Mouse (Mus musculus) E14TG2a.4 (cell line): Measurements from ENCODE around the gene Ubr4.
A peak's percentile ranks its signal among the peaks of the same experiment; 100 is the strongest.

Experiments used
- H3K27me3 ChIP-seq: 2 replicates; pipeline ENCODE4 v1.6.1; 2014; ENCODE audit warnings: low read length, control low read depth; ENCODE audit not compliant: insufficient read depth
- H3K36me3 ChIP-seq: 2 replicates; pipeline ENCODE4 v1.6.1; 2014; ENCODE audit warnings: low read length, control low read depth; ENCODE audit not compliant: insufficient read depth
- H3K4me1 ChIP-seq: replicated peaks from 2 replicates; pipeline ENCODE4 v1.6.1; 2014; ENCODE audit warnings: low read depth, low read length, control low read depth
- H3K4me3 ChIP-seq: replicated peaks from 2 replicates; pipeline ENCODE4 v1.5.1; 2014; ENCODE audit warnings: mild to moderate bottlenecking, low read length
- H3K9me3 ChIP-seq: 2 replicates; pipeline ENCODE4 v1.6.1; 2014; ENCODE audit warnings: low read length, control low read depth
- CTCF ChIP-seq: conservative IDR thresholded peaks from 2 replicates; pipeline ENCODE4 v1.5.1; 2014; ENCODE audit warnings: low read length
- NANOG ChIP-seq: IDR thresholded peaks from 2 replicates; pipeline ENCODE4 v1.6.1; 2014; ENCODE audit warnings: borderline replicate concordance, low read length, mixed read lengths
- POU5F1 ChIP-seq: IDR thresholded peaks from 2 replicates; pipeline ENCODE4 v1.6.1; 2014; ENCODE audit warnings: low read length, borderline replicate concordance

Ubr4 gene

DNA sequence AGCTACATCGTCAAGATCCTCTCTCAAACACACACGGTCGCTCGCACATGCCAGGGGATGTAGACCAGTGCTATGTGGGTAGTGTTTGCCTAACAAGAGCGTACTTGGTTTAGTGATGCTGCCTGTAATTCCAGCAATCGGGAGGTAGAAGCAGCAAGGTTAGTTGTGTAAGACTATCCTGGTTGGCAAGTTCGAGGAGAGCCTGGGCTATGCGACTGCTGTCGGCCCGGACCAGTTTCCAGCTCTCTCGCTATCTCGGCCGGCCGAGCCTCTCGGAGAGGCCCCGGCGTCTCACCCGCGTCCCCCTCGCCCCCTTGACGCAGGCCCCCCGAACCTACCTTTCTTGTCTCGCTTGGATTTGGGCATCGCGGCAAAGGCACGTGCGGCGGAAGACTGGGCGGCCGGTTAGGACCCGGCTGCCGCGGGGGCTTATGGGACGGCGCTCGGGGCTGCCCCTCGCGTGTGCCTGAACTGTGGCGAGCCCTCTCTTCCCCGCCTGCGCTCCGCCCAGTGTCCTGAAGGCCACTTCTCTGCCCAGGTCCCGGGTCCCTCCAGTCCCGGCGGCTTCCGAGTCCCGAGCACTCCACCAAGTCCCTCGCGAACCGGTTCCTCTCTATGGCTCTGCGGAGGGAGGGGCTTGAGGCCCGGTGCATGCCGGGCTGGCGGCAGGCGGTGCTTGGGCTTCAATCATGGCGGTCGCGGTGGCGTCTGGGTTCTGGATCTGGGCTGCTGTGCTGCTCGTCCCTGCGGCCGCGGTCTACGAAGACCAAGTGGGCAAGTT is at the start of gene Ubr4, which contains the start of the genes Mrto4 and Emc1:
TSS of gene Ubr4 (plus strand) at position 679 of the 781 bp plus-strand sequence.
TSS of gene Mrto4 (minus strand) at position 646 of the 781 bp plus-strand sequence.
TSS of gene Emc1 (plus strand) at position 657 of the 781 bp plus-strand sequence.
- TF ChIP-seq CTCF (no peak), NANOG (no peak), POU5F1 (no peak)
- Histone ChIP-seq H3K4me1 (peaks cover 68% of the 10 kb centered on the region), H3K9me3 (no peaks in the 10 kb centered on the region), H3K36me3 (peaks cover 74% of the 10 kb centered on the region), H3K4me3 (peak within 1 kb of the TSS; percentile 94), H3K27me3 (no peaks in the 10 kb centered on the region)

DNA sequence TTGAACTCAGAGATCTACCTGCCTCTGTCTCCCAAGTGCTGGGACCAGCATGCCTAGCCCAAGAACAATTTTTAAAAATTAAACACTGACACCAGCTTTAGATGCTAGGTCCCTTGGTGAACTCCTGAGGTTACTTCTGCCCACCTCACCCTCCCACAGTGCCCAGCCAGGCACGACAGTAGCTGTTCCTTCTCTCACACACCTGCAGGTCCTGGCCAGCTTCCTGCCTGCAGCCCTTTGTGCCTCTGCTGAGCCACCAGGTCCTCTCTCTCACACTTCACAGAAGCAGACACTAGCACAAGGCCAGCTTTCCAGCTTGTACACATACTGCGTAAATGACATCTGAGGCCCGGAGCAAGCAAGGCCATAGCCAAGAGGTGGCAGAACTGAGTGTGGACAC is 46.9 kb upstream of the Ubr4 start:
- TF ChIP-seq POU5F1 (no peak), NANOG (no peak), CTCF (no peak)
- H3K36me3 ChIP-seq = peaks cover 42% of the 10 kb centered on the region
- H3K9me3 ChIP-seq = no peaks in the 10 kb centered on the region
- H3K27me3 ChIP-seq = peaks cover 9% of the 10 kb centered on the region
- H3K4me3 ChIP-seq = no peak overlapping the region
- H3K4me1 ChIP-seq = peaks cover 59% of the 10 kb centered on the region

DNA sequence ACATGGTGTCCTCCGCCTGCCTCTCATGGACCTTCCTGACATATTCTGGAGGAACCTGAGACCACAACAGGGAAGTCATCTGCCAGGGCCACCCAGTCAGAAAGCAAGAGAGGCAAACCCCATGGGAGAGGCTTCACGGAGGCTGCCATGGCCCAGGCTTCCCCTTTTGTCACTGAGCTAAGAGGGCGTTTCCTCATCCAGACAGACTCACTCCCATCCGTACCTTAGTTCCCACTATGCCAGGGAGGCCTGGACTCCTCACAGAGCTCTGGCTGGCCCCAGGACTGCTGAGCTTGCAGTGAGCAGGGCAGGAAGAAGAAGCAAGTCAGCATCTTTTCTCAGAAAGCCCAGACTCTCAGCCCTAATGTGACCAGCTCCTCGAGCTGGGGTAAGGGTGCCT is 44.5 kb upstream of the Ubr4 start:
- peaks cover 27% of the 10 kb centered on the region for H3K36me3 ChIP-seq
- peaks cover 48% of the 10 kb centered on the region for H3K4me1 ChIP-seq
- H3K9me3 ChIP-seq = no peaks in the 10 kb centered on the region
- no peak overlapping the region for H3K4me3 ChIP-seq
- peaks cover 24% of the 10 kb centered on the region for H3K27me3 ChIP-seq
- no peak for TF ChIP-seq POU5F1
- TF ChIP-seq NANOG = no peak

DNA sequence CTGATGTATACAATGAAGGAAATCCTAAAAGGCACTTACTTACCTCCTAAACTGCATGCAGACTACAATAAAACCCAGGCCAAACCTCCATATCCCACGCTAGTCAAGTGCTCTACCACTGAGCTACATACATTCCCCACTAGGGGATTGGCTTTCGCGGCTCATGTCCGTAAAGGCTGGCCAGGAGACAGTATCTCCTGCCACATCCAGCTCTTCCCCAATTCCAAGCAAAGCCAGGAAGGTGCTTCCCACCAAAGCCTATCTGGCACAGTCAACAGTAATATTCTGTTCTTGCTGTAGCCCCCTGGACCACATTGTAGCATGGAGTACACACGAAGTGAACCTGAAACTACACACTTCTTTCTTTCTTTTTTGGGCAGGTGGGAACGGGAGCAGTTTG is 42.8 kb upstream of the Ubr4 start:
- H3K9me3 ChIP-seq = no peaks in the 10 kb centered on the region
- peaks cover 24% of the 10 kb centered on the region for H3K27me3 ChIP-seq
- H3K4me3 ChIP-seq = peak overlapping the region; percentile 99
- TF ChIP-seq CTCF (no peak; the same call in 1 of the 2 replicates), NANOG (no peak), POU5F1 (no peak)
- H3K4me1 ChIP-seq = peaks cover 42% of the 10 kb centered on the region
- H3K36me3 ChIP-seq = peaks cover 36% of the 10 kb centered on the region

DNA sequence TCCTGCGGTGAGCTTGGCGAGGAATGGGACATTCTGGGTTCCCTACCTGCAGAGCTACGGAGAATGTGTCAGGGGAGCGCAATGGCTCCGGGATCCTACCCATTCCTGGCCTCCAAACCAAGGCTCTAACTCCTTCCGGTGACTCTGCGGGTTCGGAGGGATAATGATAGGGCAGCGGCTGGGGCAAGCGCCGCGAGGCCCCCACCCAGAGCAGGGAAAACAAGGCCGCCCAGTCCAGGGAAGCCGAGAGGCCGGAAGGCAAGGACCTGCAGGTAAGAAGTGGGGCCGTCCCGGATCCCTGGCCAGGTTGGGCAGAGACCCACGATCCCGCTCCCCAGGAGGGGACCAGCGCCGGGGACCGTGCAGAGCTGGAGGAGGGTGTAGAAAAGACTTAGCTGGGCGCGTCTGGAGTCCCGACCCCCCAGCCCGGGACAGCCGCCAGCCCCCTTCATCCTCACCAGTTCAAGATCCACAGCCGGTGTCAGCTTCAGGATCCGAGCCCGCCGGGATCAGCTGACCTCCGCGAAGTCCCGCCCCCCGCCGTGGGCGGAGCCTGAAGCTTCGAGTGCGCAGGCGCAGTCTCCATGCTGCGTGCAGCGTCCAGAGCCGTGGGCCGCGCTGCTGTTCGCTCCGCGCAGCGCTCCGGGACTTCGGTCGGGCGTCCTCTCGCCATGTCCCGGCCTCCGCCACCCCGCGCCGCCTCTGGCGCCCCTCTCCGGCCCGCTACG is 42.1 kb upstream of the Ubr4 start, which contains the start of the genes Pqlc2 and Akr7a5:
TSS of gene Pqlc2 (minus strand) at position 538 of the 728 bp plus-strand sequence.
TSS of gene Akr7a5 (plus strand) at position 574 of the 728 bp plus-strand sequence.
- Histone ChIP-seq H3K4me1 (peaks cover 42% of the 10 kb centered on the region), H3K36me3 (peaks cover 36% of the 10 kb centered on the region), H3K27me3 (peaks cover 24% of the 10 kb centered on the region), H3K4me3 (peak within 1 kb of the TSS; percentile 99), H3K9me3 (no peaks in the 10 kb centered on the region)
- TF ChIP-seq NANOG (no peak), POU5F1 (no peak), CTCF (no peak)

DNA sequence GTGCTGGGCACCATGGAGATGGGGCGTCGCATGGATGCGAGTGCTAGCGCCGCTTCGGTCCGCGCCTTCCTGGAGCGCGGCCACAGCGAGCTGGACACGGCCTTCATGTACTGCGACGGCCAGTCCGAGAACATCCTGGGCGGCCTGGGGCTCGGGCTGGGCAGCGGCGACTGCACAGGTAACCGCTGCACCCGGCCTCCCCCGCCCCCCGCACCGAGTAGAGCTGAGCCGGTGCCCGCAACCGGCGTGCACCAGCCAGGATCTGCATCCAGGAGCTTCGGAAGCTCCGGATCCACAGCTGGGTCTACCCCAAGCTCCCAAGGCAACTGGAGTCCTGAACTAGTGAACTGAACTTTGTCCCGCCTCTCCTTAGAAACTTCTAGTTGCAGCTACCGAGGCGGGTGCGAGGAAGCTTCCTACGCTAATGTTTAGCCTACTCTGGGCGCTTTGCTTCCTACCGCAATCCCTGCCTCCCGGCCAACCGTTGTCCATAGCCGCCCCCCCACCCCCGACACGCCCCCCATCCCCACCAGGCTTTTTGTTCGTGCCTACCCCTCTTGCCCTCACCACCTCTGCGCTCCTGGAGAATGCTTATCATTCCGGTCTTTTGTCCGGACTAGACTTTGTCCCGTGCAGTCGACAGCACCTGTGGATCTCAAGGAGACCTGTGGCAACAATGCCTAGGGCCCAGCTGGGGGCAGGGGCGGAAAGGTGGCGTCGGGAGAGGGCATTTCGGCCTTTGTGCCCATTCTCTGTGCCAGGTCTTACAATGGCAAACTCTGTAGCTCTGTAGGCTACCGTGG is 41.3 kb upstream of the Ubr4 start:
- Histone ChIP-seq H3K4me1 (peaks cover 36% of the 10 kb centered on the region), H3K27me3 (peaks cover 24% of the 10 kb centered on the region), H3K36me3 (peaks cover 39% of the 10 kb centered on the region), H3K9me3 (no peaks in the 10 kb centered on the region), H3K4me3 (peak overlapping the region; percentile 99)
- TF ChIP-seq POU5F1 (no peak), CTCF (no peak), NANOG (no peak)

DNA sequence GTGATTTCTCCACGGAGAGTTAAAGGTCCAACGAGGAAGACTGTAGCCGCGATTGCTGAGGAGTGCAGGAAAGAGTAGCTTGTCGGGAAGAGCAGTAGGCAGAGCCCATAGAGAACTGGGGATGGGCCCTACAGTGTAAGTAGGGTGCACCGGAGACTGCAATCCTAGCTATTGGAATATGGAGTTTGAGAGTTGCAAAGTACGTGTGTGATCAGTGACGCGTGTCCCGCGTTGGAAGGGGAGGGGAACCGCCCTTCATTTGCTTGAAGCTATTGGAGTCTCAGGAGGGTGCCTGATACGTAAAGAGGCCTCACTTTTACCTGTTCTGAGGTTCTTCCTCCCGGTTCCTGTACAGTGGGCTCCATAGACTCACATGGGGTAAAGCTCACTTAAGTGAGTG is 40.7 kb upstream of the Ubr4 start:
- H3K4me3 ChIP-seq = peak overlapping the region; percentile 99
- peaks cover 33% of the 10 kb centered on the region for H3K4me1 ChIP-seq
- peaks cover 36% of the 10 kb centered on the region for H3K36me3 ChIP-seq
- TF ChIP-seq NANOG (no peak), POU5F1 (no peak)
- peaks cover 24% of the 10 kb centered on the region for H3K27me3 ChIP-seq
- H3K9me3 ChIP-seq = no peaks in the 10 kb centered on the region

DNA sequence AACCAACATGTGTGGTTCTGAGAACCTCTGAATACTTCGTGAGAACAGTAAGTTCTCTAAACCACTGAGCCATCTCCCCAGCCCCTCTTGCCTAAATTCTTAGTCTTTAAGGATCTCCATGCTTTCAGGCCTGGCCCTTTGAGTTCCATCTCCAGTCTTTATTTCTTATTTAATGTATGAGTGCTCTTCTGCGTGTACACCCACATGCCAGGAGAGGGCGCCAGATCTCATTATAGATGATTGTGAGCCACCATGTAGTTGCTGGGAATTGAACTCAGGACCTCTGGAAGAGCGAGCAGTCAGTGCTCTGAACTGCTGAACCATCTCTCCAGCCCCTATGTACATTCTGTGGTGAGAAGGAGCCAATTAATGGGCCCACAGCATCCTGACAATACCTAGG is 39.8 kb upstream of the Ubr4 start:
- Histone ChIP-seq H3K4me3 (no peak overlapping the region; the same call in 1 of the 2 replicates), H3K4me1 (peaks cover 43% of the 10 kb centered on the region), H3K27me3 (peaks cover 24% of the 10 kb centered on the region), H3K36me3 (peaks cover 40% of the 10 kb centered on the region), H3K9me3 (no peaks in the 10 kb centered on the region)
- TF ChIP-seq POU5F1 (no peak), CTCF (peak; percentile 54)
